Mouse (Mus musculus) macrophage (primary cell): Measurements from ENCODE around the gene Cyb5d1. TPM values are rescaled to one million over a fixed set of nuclear protein-coding genes. Genes with fewer than 3 reads are reported as not detected.
A peak's percentile ranks its signal among the peaks of the same experiment; 100 is the strongest.

Experiments
- H3K27ac ChIP-seq: fragments of 350-480 bp; formaldehyde crosslinking; 2 replicates; pipeline ENCODE4 v1.9.0; 2021
- H3K36me3 ChIP-seq: fragments of 350-480 bp; formaldehyde crosslinking; 2 replicates; pipeline ENCODE4 v1.9.0; 2021; ENCODE audit errors: inconsistent target
- H3K4me3 ChIP-seq: fragments of 350-480 bp; formaldehyde crosslinking; 2 replicates; pipeline ENCODE4 v1.9.0; 2021; ENCODE audit errors: inconsistent target
- H3K79me2 ChIP-seq: fragments of 350-480 bp; formaldehyde crosslinking; 2 replicates; pipeline ENCODE4 v1.9.0; 2021; ENCODE audit errors: inconsistent target
- WGBS: methylation state at CpG from one replicate; pipeline ENCODE4 v1.1.7; 2026; ENCODE audit warnings: inconsistent platforms; ENCODE audit not compliant: missing documents; 5-methylcytosine and 5-hydroxymethylcytosine counted together
- polyA plus RNA-seq: library from polyadenylated mRNA; stranded (reverse); fragments of 250-400 nt; gene quantifications from 3 replicates; pipeline ENCODE4 v1.2.4, GENCODE M21; 2018; ENCODE audit warnings: inconsistent platforms

Gene Cyb5d1
- polyA plus RNA-seq, 1 experiment from 2014 or later = 31.3 TPM

DNA sequence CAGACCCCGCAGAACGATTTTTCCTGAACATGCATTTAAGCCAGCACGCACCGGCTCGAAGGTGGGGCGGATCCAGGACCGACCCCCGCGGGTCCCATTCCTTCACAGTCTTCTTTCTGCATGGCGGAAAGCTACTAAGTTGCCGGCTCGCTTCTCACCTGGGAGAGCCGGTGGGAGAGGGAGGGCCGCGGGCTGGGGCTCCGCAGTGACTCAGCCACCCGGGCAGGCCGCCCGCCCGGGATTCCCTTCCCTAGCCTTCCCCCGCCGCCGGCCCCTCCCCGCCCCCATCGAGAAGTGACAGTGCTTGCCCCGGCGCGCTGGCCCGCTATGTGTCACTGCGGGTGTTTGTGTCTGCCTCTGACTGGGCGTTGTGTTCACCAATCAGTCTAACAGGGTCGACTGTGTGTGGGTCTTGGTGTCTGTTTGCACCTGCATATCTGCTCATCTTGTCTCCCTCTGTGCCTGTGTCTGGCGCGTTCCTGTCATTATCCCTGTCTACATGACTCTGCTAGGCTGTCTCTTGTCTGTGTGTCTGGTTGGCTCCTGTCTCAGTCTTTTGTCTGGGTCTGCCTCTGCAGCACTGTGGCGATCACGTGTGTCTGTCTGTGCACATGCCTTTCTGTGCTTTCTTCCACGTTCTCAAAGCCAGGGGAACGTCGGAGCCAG lies 16.2 kb upstream of the Cyb5d1 start:
- Histone ChIP-seq H3K79me2 (peaks cover 16% of the 10 kb centered on the region; the same call in 1 of the 2 replicates), H3K27ac (peak overlapping the region; percentile 96), H3K36me3 (peaks cover 7% of the 10 kb centered on the region; the same call in 1 of the 2 replicates), H3K4me3 (peak overlapping the region; percentile 64)
- WGBS = 8% methylated on average over 35 of the region's 39 CpGs

DNA sequence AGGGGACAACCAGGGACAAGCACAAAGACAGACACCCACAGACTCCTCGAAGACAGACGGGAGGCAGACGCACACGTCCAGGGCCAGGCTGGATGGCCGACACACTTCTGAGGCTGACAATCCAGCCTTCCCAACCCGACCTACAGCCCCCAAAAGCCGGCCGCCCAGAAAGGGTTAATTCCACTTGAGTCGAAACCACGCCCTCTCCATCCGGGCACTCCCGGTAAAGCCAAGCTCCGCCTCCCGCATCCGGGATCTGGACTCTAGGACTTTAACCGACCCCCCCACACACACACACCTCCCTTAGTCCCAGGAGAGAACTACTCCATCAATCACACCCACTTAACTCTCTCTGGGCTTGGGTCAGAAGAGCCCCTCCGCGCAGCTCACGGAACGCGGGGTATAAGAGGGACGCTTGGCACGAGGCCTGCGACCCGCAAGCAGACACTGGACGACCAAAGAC lies 15.7 kb upstream of the Cyb5d1 start:
- H3K27ac ChIP-seq = peak overlapping the region; percentile 96
- WGBS = 0% methylated on average over 20 of the region's 26 CpGs
- H3K79me2 ChIP-seq = peaks cover 16% of the 10 kb centered on the region; the same call in 1 of the 2 replicates
- peak overlapping the region; percentile 64 for H3K4me3 ChIP-seq
- peaks cover 7% of the 10 kb centered on the region; the same call in 1 of the 2 replicates for H3K36me3 ChIP-seq

DNA sequence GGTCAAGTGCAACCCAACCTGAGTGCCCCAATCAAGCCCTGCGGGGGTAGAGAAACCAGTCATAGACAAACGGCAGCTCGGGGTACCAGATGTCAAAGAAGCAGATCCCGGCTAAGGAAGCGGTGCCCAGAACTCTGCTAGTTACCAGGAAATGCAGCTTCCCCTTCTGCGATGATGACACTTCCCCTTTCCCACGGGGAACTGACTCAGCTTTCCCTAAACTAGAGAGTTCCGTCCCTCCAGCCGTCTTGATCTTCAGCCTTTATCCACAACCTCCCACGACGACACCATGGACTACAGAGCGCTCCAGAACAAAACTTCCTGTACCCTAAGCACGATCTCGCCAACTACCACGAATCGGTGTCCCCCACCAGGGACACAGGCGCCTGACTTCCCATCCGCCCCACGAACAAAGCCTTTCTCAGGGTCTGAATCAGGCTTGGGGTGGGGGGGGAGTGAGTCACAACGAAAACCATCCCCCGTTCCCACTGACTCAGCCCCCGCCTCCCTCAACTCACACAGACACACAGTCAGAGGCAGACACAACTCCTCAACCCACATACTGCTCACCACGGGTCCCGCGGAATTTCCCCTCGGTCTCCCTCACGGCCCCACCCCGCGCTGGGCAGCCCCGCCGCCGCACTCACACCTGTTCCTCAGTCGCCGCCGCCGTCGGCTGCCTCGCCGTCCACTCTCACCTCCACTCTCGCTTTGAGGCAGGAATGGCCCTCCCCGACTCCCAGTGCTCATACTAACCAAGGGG lies 15.1 kb upstream of the Cyb5d1 start:
- Histone ChIP-seq H3K4me3 (peak overlapping the region; percentile 64), H3K79me2 (peaks cover 16% of the 10 kb centered on the region; the same call in 1 of the 2 replicates), H3K27ac (peak overlapping the region; percentile 96), H3K36me3 (peaks cover 7% of the 10 kb centered on the region; the same call in 1 of the 2 replicates)
- WGBS = 3% methylated on average over 41 of the region's 41 CpGs

DNA sequence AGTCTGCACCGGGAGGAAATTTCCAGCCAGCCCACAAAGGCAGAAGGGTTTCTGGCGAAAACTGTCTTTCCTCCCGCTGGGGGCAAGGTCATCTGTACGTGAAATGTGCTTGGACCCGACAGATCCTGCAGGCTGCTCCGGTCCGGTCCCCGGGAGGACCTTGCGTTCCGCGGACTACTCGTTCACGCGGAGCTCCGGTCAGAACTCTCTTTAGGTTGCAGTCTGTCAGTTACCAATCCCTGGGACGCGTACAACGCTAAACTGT lies 14.5 kb upstream of the Cyb5d1 start:
- Histone ChIP-seq H3K4me3 (peak overlapping the region; percentile 64), H3K36me3 (peaks cover 7% of the 10 kb centered on the region; the same call in 1 of the 2 replicates), H3K27ac (peak overlapping the region; percentile 96), H3K79me2 (peaks cover 16% of the 10 kb centered on the region; the same call in 1 of the 2 replicates)
- 0% methylated on average over 18 of the region's 18 CpGs for WGBS

DNA sequence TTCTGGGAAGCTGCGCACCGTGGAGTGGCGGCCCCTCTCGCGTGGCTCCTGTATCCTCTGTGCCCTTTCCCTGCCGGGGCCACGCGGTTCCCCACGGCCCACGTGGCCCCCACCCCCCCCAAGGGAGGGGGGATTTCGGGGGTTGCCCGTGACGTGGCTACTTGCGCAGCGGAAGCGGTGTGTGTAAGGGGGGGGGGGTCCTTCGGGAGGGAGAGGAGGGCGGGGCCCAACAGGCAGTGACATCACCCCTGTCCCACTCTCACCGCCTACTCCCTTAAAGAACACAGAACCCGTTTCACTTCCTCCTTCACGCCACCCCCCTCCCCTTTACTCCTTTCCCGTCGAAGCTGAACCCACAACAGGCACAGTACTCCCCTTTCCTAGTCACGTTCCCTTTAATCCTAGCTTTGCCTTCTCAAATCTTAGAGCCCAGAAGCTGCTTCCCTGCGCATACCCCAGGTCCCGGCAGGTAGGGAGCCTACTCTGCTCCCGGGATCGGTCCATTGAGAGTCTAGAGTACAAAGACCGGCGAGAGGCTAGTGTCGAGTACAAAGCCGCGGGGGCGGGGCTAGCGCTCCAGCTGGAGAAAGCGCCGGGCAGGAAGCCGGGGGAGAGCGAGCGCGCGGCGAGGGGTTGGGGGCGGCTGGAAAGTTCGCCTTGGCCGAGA lies 14.1 kb upstream of the Cyb5d1 start:
- Histone ChIP-seq H3K36me3 (peaks cover 7% of the 10 kb centered on the region; the same call in 1 of the 2 replicates), H3K4me3 (peak overlapping the region; percentile 64), H3K79me2 (peaks cover 16% of the 10 kb centered on the region; the same call in 1 of the 2 replicates), H3K27ac (peak overlapping the region; percentile 96)
- WGBS = 1% methylated on average over 33 of the region's 46 CpGs

DNA sequence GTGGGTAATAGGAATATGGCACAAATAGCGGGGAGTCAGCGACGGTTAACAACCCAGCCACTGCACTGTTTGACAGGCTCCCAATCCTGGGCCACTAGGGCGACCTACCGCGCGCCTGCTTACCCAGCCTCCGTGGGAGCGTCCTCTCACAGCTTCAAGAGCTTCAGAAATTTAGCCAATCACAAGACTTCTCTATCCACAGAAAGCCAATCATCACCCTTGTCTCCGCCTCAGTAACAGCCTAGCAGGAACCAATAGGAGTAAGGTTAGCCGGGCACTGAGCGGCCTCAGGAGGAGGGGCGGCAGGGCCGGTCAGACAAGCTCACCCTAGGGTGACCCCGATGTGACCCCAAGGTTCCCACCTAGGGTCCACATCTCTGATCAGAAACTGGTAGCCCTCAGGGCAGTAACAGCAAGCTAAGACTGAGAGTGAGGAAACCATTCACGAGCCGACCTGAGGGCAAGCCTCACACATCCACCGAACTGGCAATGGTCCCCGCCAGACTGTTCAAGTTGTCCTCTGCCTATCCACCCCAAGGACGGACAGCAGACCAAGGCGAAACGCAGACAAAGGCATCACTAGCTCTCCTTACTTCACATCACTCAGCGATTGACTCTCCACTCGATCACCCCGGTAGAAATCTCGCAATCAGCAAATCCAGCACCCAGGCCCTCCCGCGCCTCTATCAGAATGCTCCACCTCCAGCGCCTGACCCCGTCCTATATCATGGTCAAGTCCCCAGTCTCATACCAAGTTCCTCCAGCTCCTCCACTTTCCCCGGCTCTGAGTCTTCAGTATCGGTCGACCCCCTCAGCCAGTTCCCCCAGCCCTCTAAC lies 13.3 kb upstream of the Cyb5d1 start:
- H3K27ac ChIP-seq = peak overlapping the region; percentile 96
- WGBS = under 1% methylated on average over 28 of the region's 33 CpGs
- H3K79me2 ChIP-seq = peaks cover 16% of the 10 kb centered on the region; the same call in 1 of the 2 replicates
- peak overlapping the region; percentile 64 for H3K4me3 ChIP-seq
- H3K36me3 ChIP-seq = peaks cover 7% of the 10 kb centered on the region; the same call in 1 of the 2 replicates

DNA sequence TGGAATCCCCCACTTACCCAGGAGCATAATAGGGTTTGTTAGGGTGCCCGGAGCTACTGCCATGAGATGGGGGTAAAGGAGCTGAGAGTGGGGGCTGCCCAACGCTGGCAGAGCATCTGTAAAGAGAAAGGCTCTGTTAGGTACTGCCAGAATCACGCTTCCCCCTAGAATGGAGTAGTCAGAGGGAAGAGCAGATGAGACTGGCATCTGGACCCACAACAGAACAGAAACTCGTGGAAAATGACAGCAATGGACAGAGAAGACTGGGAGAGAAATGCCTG lies 12.2 kb upstream of the Cyb5d1 start:
- Histone ChIP-seq H3K27ac (no peak overlapping the region), H3K36me3 (peaks cover 7% of the 10 kb centered on the region; the same call in 1 of the 2 replicates), H3K79me2 (peaks cover 16% of the 10 kb centered on the region; the same call in 1 of the 2 replicates), H3K4me3 (no peak overlapping the region)
- 82% methylated on average over 2 of the region's 4 CpGs for WGBS

DNA sequence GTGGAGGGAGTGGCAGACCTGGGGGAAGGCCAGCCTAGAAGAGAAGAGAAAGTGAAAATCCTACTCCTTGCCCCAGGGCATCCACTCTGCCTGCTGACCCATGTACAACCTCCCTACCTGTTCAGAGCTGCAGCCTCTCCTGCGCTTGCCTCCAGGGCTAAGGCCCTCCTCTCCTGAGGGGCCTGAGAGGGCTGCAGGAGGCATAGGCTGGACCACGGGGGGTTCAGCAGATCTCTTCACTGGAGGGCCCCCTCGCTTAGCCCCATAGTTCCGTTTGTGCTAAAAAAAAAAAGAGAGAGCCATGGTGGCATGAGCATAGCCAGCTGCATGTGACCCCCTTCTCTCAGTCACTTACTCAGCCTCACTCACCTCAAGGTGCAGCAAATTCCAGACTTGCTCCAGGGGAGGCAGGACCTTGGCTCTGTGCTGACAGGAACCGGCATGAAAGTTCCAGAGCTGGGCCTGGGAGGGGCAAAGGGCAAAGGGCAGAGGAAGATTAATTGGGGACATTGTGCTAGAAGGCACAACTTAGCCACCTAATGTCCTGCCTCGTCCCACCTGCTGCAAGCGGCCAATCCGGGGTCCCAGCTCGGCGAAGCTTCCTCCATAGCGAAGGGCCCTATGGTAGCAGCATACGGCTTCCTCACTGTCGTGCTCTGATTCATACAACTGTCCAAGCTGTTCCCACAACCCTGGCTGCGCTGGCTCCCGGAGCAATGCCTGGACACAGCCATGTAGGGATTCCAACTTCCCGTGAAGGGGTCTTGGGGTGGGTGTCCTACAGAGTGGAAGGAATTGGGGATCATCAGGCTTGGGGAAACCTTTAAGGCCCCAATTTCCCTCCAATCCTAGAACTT lies 11.7 kb upstream of the Cyb5d1 start:
- H3K4me3 ChIP-seq = no peak overlapping the region
- 96% methylated on average over 16 of the region's 16 CpGs for WGBS
- H3K36me3 ChIP-seq = peaks cover 7% of the 10 kb centered on the region; the same call in 1 of the 2 replicates

DNA sequence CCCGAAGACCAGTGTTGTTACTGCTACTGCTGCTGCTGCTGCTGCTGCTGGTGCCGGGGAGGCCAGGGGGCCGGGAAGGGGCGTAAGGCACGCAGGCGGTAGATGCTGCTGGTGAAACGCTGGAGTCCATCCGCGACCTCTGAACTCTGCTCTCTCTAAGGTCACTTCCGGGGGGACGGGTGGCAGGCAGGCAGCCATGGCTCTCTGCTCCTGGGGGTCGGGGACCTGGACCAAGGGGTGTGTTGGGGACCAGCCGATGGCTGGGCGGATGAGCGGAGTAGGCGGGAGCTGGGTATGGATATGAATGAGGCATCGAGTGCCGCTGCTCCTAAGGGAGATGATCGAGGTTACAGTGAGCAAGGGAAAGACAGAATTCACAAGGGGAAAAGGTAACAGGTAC lies 10.9 kb upstream of the Cyb5d1 start:
- Histone ChIP-seq H3K79me2 (peaks cover 16% of the 10 kb centered on the region; the same call in 1 of the 2 replicates), H3K4me3 (no peak overlapping the region), H3K36me3 (peaks cover 12% of the 10 kb centered on the region; the same call in 1 of the 2 replicates), H3K27ac (no peak overlapping the region)
- 95% methylated on average over 19 of the region's 19 CpGs for WGBS

More for the DNA sequence above, 11.7 kb upstream of the Cyb5d1 start:
- Histone ChIP-seq H3K27ac (no peak overlapping the region), H3K79me2 (peaks cover 16% of the 10 kb centered on the region; the same call in 1 of the 2 replicates)

DNA sequence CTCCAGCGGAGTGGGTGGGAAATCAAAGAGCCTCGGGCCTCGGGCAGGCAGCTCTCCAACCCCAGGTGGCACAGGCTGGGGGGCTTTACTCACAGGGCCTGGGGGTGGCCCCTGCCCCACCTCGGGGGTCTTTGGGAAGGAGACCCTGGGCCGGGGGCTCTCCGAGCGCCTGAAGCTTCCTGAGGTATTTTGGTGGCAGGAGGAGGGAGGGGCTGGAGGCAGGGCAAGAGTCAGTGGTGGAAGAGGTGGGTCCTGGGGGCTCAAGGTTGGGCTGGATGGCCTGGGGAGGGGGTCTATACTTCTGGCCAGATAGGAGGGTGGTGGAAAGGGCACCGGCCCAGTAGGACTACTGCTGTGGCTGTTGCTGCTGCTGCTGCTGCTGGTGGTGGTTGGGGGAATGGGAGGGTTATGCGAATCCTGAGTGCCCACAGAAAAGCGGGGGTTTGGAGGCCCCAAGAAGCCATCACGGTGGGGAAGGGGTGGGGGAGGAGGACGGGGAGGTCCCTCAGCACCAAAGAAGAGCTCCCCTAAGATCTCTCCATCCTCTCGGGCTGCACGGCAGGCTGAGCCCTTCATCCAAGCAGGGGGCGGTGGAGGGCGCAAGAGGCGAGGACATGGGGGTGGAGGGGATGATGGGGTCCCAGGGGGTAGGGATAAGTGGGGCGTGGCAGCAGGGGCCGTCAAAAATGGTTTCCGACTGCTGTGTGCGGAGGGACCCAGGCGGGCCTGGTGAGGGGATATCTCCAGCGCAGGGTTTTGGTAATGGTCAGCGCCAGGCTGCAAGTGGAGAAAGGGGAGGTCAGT lies 10.2 kb upstream of the Cyb5d1 start:
- H3K36me3 ChIP-seq = peaks cover 14% of the 10 kb centered on the region; the same call in 1 of the 2 replicates
- H3K4me3 ChIP-seq = no peak overlapping the region
- peaks cover 16% of the 10 kb centered on the region; the same call in 1 of the 2 replicates for H3K79me2 ChIP-seq
- WGBS = 96% methylated on average over 24 of the region's 24 CpGs
- no peak overlapping the region for H3K27ac ChIP-seq

DNA sequence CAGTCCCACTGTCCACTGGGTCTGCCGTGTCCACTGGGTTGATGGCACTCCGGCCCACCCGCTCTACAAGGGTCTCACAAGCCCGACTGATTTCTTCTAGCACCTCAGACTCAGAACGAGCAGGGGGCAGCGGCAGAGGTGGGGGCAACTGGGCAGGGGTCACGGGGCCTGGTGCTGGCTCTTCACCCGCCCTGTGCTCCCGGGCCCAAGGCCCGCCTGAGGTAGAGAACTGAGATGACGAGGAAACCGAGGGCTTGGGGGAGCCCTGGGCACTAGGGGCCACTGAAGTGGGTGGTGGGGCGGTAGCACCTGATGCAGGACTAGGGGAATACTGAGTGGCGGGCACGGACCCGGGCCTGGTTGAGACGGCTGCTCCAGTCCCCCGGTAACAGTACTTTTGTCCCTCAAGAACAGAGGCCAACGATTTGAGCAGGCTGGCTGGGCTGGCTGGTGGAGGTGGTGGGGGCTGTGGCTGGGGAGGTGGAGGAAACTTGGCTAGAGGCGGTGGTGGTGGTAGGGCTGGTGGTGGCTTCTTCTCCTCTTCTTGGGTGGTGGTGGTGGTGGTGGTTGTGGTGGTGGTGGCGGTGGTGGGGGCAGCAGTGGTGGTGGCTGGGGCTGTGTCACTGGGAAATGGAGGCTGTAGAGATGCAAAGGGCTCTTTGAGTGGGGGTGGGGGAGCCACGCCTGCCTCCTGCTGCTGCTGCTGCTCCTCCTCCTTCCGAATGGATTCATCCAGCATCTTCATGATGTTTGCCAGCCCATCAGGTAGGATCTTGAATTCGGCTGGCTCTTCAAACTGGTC lies 9.4 kb upstream of the Cyb5d1 start:
- WGBS = 94% methylated on average over 21 of the region's 24 CpGs
- Histone ChIP-seq H3K27ac (no peak overlapping the region), H3K79me2 (peaks cover 16% of the 10 kb centered on the region; the same call in 1 of the 2 replicates), H3K4me3 (no peak overlapping the region), H3K36me3 (peaks cover 16% of the 10 kb centered on the region; the same call in 1 of the 2 replicates)
